Mouse (Mus musculus) hindbrain, postnatal 0 days (tissue): ENCODE measurements around the gene Lrig1. TPM values are rescaled to one million over a fixed set of nuclear protein-coding genes. Genes with fewer than 3 reads are reported as not detected.

ENCODE experiments used
- ATAC-seq: fragments of 200-750 bp; cut with Nextera tagmentation; 2 replicates; pipeline ENCODE4 v1.8.0; 2017; ENCODE audit warnings: mild to moderate bottlenecking, moderate TSS enrichment, moderate library complexity
- DNase-seq: peaks from one replicate; pipeline ENCODE4 v3.0.0-alpha.2; 2015; ENCODE audit warnings: low spot score
- H3K27ac ChIP-seq: fragments of 300-500 bp; sonication (generic); 2 replicates; pipeline ENCODE4 v1.5.1; 2014; ENCODE audit warnings: mild to moderate bottlenecking
- H3K27me3 ChIP-seq: fragments of 300-500 bp; sonication (generic); 2 replicates; pipeline ENCODE4 v1.6.1; 2014; ENCODE audit warnings: low read length, mixed read lengths; ENCODE audit not compliant: insufficient read depth
- H3K36me3 ChIP-seq: fragments of 300-500 bp; sonication (generic); 2 replicates; pipeline ENCODE4 v1.6.1; 2014; ENCODE audit warnings: low read length, mixed read lengths; ENCODE audit not compliant: insufficient read depth
- H3K4me1 ChIP-seq: fragments of 300-500 bp; sonication (generic); 2 replicates; pipeline ENCODE4 v1.6.1; 2014; ENCODE audit warnings: antibody characterized with exemption, low read length, mixed read lengths; ENCODE audit not compliant: insufficient read depth
- H3K4me2 ChIP-seq: fragments of 300-500 bp; sonication (generic); 2 replicates; pipeline ENCODE4 v1.6.1; 2014; ENCODE audit warnings: low read depth, mild to moderate bottlenecking, low read length, moderate library complexity, mixed read lengths
- H3K4me3 ChIP-seq: fragments of 300-500 bp; sonication (generic); 2 replicates; pipeline ENCODE4 v1.5.1; 2014; ENCODE audit warnings: low read length
- H3K9ac ChIP-seq: fragments of 300-500 bp; sonication (generic); replicated peaks from 2 replicates; pipeline ENCODE4 v1.6.1; 2014; ENCODE audit warnings: mild to moderate bottlenecking, low read length, moderate library complexity, mixed read lengths
- H3K9me3 ChIP-seq: fragments of 300-500 bp; sonication (generic); 2 replicates; pipeline ENCODE4 v1.6.1; 2016; ENCODE audit warnings: low read length, mixed read lengths
- CTCF ChIP-seq: IDR thresholded peaks from 2 replicates; pipeline ENCODE4 v1.5.1; 2016; ENCODE audit warnings: antibody characterized with exemption, control low read depth, low read depth
- WGBS: fragments of 180-500 bp; shearing (Covaris S2); extraction: QIAGEN DNeasy Blood & Tissue Kit; methylation state at CpG from one replicate; pipeline ENCODE4 v1.1.7; 2014; 5-methylcytosine and 5-hydroxymethylcytosine counted together
- polyA plus RNA-seq: library from polyadenylated mRNA; unstranded; fragments of >200 nt; fragmentation: Nextera tagmentation; extraction: Ambion mirVana; gene quantifications from 2 replicates; pipeline ENCODE4 v1.2.1, GENCODE M21; 2015
- total RNA-seq: library from RNA; depleted of rRNA; stranded (reverse); fragments of >200 nt; gene quantifications from 2 replicates; pipeline ENCODE4 v1.2.3, GENCODE M21; 2014

The Lrig1 gene
- total and polyA plus RNA-seq, 2 experiments from 2014 or later: 23.0 to 146 TPM

DNA sequence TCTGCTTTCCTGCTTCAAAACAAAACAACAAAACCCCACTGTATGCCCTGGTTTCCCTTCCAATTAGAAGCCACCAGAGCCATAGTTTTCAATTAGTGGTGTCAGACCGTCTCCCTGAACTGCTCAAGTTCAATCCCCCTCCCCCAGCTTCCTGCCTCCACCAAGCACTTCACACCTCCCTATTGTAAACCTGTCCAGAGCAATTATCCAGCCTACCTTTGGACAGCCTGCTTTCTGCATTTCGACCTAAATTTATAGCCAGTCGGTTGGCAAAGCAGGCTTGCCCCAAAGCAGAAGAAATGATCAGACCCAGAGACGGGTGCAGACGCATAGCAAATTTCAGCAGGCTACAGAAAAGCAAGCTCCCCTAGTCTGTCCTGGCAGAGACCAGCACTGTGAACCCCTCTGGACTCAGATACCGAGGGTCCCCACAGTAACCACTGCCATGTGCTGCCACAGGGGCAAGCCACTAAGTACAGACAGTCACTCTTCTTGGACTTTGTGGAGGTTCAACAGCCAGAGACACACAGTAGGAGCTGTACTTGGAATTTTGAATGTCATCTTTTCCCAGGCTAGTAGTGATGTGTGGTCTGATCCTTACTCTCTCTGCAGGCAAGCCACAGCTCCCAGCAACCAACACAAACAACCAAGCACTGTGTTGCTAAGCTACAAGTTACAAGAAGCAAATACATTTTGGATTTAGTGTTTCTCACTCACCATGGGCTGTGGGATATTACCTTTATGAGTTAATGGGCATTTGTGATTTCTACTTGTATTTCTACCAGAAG is 21.4 kb downstream of the Lrig1 start:
- Histone ChIP-seq H3K4me2 (peak overlapping the region; percentile 42), H3K27me3 (no peaks in the 10 kb centered on the region), H3K4me1 (peaks cover 20% of the 10 kb centered on the region), H3K4me3 (no peak overlapping the region), H3K36me3 (no peaks in the 10 kb centered on the region), H3K27ac (peak overlapping the region; percentile 38; the same call in 1 of the 2 replicates), H3K9ac (0 out of 2 replicates have a peak overlapping the region, but pooled peaks have one; percentile 13), H3K9me3 (no peaks in the 10 kb centered on the region)
- no peak for DNase-seq
- TF ChIP-seq CTCF: no peak
- WGBS: 37% methylated on average over 6 of the region's 6 CpGs
- no peak; the same call in 1 of the 2 replicates for ATAC-seq

DNA sequence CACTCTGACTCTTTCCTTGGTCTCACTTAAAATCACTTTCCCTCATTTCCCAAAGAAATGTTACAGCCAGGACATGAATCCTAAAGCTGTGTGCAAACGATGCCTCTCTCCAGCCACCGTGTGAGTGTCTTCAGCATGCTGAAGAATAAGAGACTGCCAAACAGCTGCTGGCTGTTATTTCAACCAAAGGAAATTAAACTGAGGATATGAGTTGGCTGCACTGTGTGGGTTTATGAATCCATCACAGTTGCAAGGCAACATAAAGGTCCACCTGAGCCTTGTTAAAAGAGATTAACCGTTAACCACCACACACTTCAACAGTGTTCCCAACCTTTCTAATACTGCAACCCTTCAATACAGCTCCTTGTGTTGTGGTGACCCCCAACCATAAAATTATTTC is 22.5 kb downstream of the Lrig1 start:
- Histone ChIP-seq H3K9ac (no peak overlapping the region), H3K27ac (0 out of 2 replicates have a peak overlapping the region, but pooled peaks have one; percentile 36), H3K4me3 (no peak overlapping the region), H3K4me2 (peak overlapping the region; percentile 42), H3K36me3 (no peaks in the 10 kb centered on the region), H3K9me3 (no peaks in the 10 kb centered on the region), H3K4me1 (peaks cover 18% of the 10 kb centered on the region), H3K27me3 (no peaks in the 10 kb centered on the region)
- ATAC-seq (no peak), DNase-seq (no peak)
- no peak for TF ChIP-seq CTCF
- WGBS: 22% methylated on average over 3 of the region's 3 CpGs

DNA sequence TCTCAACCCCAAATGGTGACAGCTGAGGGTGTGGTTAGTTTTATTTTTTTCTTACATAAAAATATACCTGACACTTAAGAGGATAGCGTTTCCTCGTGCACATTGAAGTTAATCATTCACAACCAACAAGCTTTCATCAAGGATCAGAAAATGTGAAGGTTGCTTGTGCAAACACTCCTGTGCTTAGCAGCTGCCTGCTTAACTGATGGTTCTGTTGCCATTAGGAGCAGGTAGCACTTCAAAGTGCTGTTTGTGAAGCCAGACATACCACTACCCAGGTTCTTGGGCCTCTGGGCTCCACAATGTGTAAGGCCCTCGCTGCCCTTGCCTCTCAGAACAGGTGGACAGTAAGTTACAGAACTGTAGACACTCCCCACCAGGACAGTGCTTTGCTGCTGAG is 23.1 kb downstream of the Lrig1 start:
- no peaks in the 10 kb centered on the region for H3K36me3 ChIP-seq
- no peak for TF ChIP-seq CTCF
- no peak overlapping the region for H3K4me3 ChIP-seq
- H3K9me3 ChIP-seq: no peaks in the 10 kb centered on the region
- H3K9ac ChIP-seq: no peak overlapping the region
- DNase-seq (no peak), ATAC-seq (no peak)
- no peaks in the 10 kb centered on the region for H3K27me3 ChIP-seq
- peaks cover 14% of the 10 kb centered on the region for H3K4me1 ChIP-seq
- 0 out of 2 replicates have a peak overlapping the region, but pooled peaks have one; percentile 36 for H3K27ac ChIP-seq
- H3K4me2 ChIP-seq: peak overlapping the region; percentile 42
- 74% methylated on average over 3 of the region's 3 CpGs for WGBS

DNA sequence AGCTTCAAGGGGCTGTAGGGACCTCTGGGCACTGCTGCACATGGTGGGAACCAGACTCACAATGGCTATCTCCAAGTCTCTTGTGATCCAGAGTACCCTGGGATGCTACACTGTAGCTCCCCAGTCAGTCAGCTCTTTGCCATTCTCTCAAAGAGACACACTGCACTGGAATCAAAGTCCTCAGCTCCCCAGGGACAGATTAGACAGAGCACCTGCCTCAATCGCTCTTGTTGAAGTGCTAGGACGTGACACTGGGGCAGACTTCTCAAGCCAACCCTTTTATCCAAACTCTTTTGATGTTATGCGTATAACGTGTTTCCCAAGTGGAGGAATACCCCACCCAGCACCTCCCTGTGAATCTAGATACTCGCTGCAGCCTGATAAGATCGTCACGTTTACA is 23.7 kb downstream of the Lrig1 start:
- Histone ChIP-seq H3K36me3 (no peaks in the 10 kb centered on the region), H3K27ac (no peak overlapping the region), H3K27me3 (no peaks in the 10 kb centered on the region), H3K4me3 (no peak overlapping the region), H3K4me2 (no peak overlapping the region), H3K9ac (no peak overlapping the region), H3K4me1 (peaks cover 14% of the 10 kb centered on the region), H3K9me3 (no peaks in the 10 kb centered on the region)
- TF ChIP-seq CTCF: no peak
- ATAC-seq (no peak), DNase-seq (no peak)
- 47% methylated on average over 7 of the region's 7 CpGs for WGBS

DNA sequence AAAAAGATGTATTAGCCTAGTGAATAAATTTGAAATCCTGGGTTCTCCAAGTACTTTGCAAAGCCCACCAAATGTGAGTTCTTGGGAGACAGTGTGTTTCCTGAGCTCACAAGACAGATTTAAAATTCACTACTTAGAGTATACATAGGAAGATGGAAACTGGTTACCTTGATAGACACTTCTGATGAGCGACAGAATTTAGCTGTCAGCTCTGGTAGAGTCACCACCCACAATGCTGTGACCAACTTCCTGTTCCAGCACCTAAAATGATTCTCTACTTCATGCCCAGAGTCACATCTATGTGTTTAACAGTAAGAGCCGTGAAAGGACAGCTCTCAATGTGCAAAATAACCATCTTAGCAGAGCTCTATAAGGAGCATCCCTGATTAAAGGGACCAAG is 27.5 kb downstream of the Lrig1 start:
- no peak for TF ChIP-seq CTCF
- Histone ChIP-seq H3K27ac (no peak overlapping the region), H3K4me1 (peaks cover 6% of the 10 kb centered on the region), H3K36me3 (no peaks in the 10 kb centered on the region), H3K4me3 (no peak overlapping the region), H3K27me3 (no peaks in the 10 kb centered on the region), H3K9me3 (no peaks in the 10 kb centered on the region), H3K4me2 (no peak overlapping the region), H3K9ac (no peak overlapping the region)
- ATAC-seq (no peak), DNase-seq (no peak)
- 75% methylated on average over 2 of the region's 2 CpGs for WGBS

DNA sequence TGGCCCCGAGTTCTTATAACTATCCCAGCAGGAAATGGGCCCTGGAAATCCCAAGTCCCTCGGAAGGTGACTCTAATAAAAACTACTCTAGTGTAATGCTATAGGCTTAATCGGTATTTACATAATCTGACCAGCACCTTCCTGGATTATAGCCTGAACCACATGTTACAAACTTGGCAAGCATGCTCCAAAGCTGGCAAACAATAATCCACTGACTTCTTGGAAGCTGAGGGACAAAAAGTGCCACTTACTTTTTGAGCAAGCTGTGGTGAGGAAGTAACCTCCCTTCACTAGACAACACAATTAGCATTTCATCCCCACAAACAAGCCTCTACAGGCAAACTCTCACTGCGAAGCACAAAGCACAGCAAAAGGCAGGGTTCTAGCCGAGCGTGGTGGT is 30.6 kb downstream of the Lrig1 start:
- no peak for ATAC-seq
- no peak for DNase-seq
- H3K4me3 ChIP-seq: no peak overlapping the region
- WGBS: 61% methylated on average over 6 of the region's 6 CpGs
- no peaks in the 10 kb centered on the region for H3K9me3 ChIP-seq
- no peak for TF ChIP-seq CTCF
- H3K9ac ChIP-seq: no peak overlapping the region
- no peak overlapping the region; the same call in 1 of the 2 replicates for H3K27ac ChIP-seq
- no peaks in the 10 kb centered on the region for H3K27me3 ChIP-seq
- H3K4me1 ChIP-seq: no peaks in the 10 kb centered on the region
- H3K36me3 ChIP-seq: no peaks in the 10 kb centered on the region
- no peak overlapping the region for H3K4me2 ChIP-seq
